Mouse (Mus musculus): ENCODE data around the gene Rnf26. TPM values are rescaled to one million over a fixed set of nuclear protein-coding genes. Genes with fewer than 3 reads are reported as not detected.

Gene Rnf26
- polyA plus RNA-seq, 2 experiments: 56.1 to 74.0 TPM

- DNase-seq (ENCODE audit: low spot score) (no peak), ATAC-seq (ENCODE audit: low FRiP score, low read depth) (no peak)
- no peak overlapping the region for H3K4me2 ChIP-seq (replicated peaks; ENCODE audit: low read depth, low read length, severe bottlenecking)
- H3K4me1 ChIP-seq (ENCODE audit: control insufficient read depth, insufficient read depth, low read length): peaks cover 14% of the 10 kb centered on the region
- no peak overlapping the region for H3K27ac ChIP-seq (replicated peaks; ENCODE audit: low read depth, low read length)
- no peaks in the 10 kb centered on the region for H3K9me3 ChIP-seq (ENCODE audit: control insufficient read depth, low read length)
- H3K4me3 ChIP-seq (replicated peaks; ENCODE audit: low read length): no peak overlapping the region
- WGBS: 31% methylated on average over 11 of the region's 11 CpGs
- no peak for TF ChIP-seq POLR2A (IDR thresholded peaks at IDR 0.05; ENCODE audit: borderline replicate concordance, extremely low read depth, insufficient read depth, insufficient read length)
- H3K9ac ChIP-seq (ENCODE audit: low read depth, low read length, severe bottlenecking): no peak overlapping the region
- no peaks in the 10 kb centered on the region for H3K27me3 ChIP-seq (ENCODE audit: control insufficient read depth, insufficient read depth, low read length)
- no peaks in the 10 kb centered on the region for H3K36me3 ChIP-seq (ENCODE audit: control insufficient read depth, insufficient read depth, low read length)
Measured at GRCm38 (mm10) chr9:44071914-44072598, 41.3 kb downstream of the Rnf26 start.

GRCm38 (mm10) chr9:44070844-44071231 is 42.5 kb downstream of the Rnf26 start:
- no peaks in the 10 kb centered on the region for H3K9me3 ChIP-seq (ENCODE audit: control insufficient read depth, low read length)
- H3K36me3 ChIP-seq (ENCODE audit: control insufficient read depth, insufficient read depth, low read length): no peaks in the 10 kb centered on the region
- TF ChIP-seq POLR2A (IDR thresholded peaks at IDR 0.05; ENCODE audit: borderline replicate concordance, extremely low read depth, insufficient read depth, insufficient read length): no peak
- H3K27me3 ChIP-seq (ENCODE audit: control insufficient read depth, insufficient read depth, low read length): no peaks in the 10 kb centered on the region
- no peak for ATAC-seq (ENCODE audit: low FRiP score, low read depth)
- no peak overlapping the region for H3K27ac ChIP-seq (replicated peaks; ENCODE audit: low read depth, low read length)
- WGBS: 30% methylated on average over 8 of the region's 8 CpGs
- H3K4me1 ChIP-seq (ENCODE audit: control insufficient read depth, insufficient read depth, low read length): peaks cover 15% of the 10 kb centered on the region
- no peak overlapping the region for H3K9ac ChIP-seq (ENCODE audit: low read depth, low read length, severe bottlenecking)
- no peak overlapping the region for H3K4me2 ChIP-seq (replicated peaks; ENCODE audit: low read depth, low read length, severe bottlenecking)
- no peak overlapping the region for H3K4me3 ChIP-seq (replicated peaks; ENCODE audit: low read length)
- DNase-seq (ENCODE audit: low spot score): no peak

DNA sequence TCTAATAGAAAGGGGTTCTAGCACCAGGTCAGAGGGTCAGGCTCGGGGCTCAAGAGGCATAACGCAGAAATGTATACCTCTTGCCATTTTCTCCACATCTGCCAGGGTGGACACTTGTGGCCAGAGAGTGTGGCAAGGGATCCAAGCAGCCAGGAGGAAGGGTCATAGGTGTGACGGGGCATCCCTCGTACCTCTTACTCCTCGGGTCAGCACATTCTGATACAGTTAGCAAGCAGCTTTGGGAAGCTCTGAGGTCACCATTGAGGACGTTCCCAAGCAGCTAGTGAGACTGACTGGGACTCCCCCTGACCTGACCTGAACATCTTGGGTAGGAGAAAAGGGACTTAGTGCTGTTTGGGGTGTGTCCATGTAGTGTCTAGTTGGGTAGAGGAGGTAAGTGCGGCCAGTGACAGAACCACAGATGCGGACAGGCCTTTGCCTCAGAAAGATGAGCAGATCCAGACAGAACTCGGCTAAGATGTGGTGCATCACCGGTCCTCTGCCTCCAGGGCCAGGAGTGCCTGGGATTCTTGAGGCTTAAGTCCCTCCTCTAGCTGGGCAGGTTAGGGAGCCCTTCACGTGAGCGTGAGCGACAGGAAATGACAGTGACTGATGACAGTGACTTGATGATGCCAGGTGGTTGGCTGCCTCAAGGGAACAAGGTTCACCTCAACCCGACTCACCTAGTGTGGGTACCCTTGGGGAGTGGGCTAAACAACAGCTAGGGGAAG is 43.0 kb downstream of the Rnf26 start:
- Histone ChIP-seq H3K4me2 (replicated peaks; ENCODE audit: low read depth, low read length, severe bottlenecking) (no peak overlapping the region), H3K27ac (replicated peaks; ENCODE audit: low read depth, low read length) (no peak overlapping the region), H3K9me3 (ENCODE audit: control insufficient read depth, low read length) (no peaks in the 10 kb centered on the region), H3K9ac (ENCODE audit: low read depth, low read length, severe bottlenecking) (no peak overlapping the region), H3K4me1 (ENCODE audit: control insufficient read depth, insufficient read depth, low read length) (peaks cover 15% of the 10 kb centered on the region), H3K4me3 (replicated peaks; ENCODE audit: low read length) (no peak overlapping the region), H3K36me3 (ENCODE audit: control insufficient read depth, insufficient read depth, low read length) (no peaks in the 10 kb centered on the region), H3K27me3 (ENCODE audit: control insufficient read depth, insufficient read depth, low read length) (no peaks in the 10 kb centered on the region)
- DNase-seq (ENCODE audit: low spot score) (no peak), ATAC-seq (ENCODE audit: low FRiP score, low read depth) (no peak)
- no peak for TF ChIP-seq POLR2A (IDR thresholded peaks at IDR 0.05; ENCODE audit: borderline replicate concordance, extremely low read depth, insufficient read depth, insufficient read length)
- 57% methylated on average over 14 of the region's 14 CpGs for WGBS

GRCm38 (mm10) chr9:44069252-44069651 is 44.1 kb downstream of the Rnf26 start:
- no peaks in the 10 kb centered on the region for H3K36me3 ChIP-seq (ENCODE audit: control insufficient read depth, insufficient read depth, low read length)
- H3K9ac ChIP-seq (ENCODE audit: low read depth, low read length, severe bottlenecking): no peak overlapping the region
- no peak overlapping the region for H3K4me2 ChIP-seq (replicated peaks; ENCODE audit: low read depth, low read length, severe bottlenecking)
- H3K9me3 ChIP-seq (ENCODE audit: control insufficient read depth, low read length): no peaks in the 10 kb centered on the region
- 14% methylated on average over 7 of the region's 7 CpGs for WGBS
- no peak for TF ChIP-seq POLR2A (IDR thresholded peaks at IDR 0.05; ENCODE audit: borderline replicate concordance, extremely low read depth, insufficient read depth, insufficient read length)
- DNase-seq (ENCODE audit: low spot score) (no peak), ATAC-seq (ENCODE audit: low FRiP score, low read depth) (no peak)
- H3K27me3 ChIP-seq (ENCODE audit: control insufficient read depth, insufficient read depth, low read length): no peaks in the 10 kb centered on the region
- H3K4me1 ChIP-seq (ENCODE audit: control insufficient read depth, insufficient read depth, low read length): peaks cover 15% of the 10 kb centered on the region
- H3K4me3 ChIP-seq (replicated peaks; ENCODE audit: low read length): no peak overlapping the region
- H3K27ac ChIP-seq (replicated peaks; ENCODE audit: low read depth, low read length): no peak overlapping the region

- DNase-seq (ENCODE audit: low spot score): no peak
- H3K4me2 ChIP-seq (replicated peaks; ENCODE audit: low read depth, low read length, severe bottlenecking): peak overlapping the region; percentile 97; the same call in 1 of the 2 replicates
- no peak overlapping the region for H3K27ac ChIP-seq (replicated peaks; ENCODE audit: low read depth, low read length)
- H3K36me3 ChIP-seq (ENCODE audit: control insufficient read depth, insufficient read depth, low read length): no peaks in the 10 kb centered on the region
- H3K27me3 ChIP-seq (ENCODE audit: control insufficient read depth, insufficient read depth, low read length): no peaks in the 10 kb centered on the region
- peaks cover 15% of the 10 kb centered on the region for H3K4me1 ChIP-seq (ENCODE audit: control insufficient read depth, insufficient read depth, low read length)
- H3K4me3 ChIP-seq (replicated peaks; ENCODE audit: low read length): peak overlapping the region; percentile 54; the same call in 1 of the 2 replicates
- ATAC-seq (ENCODE audit: low FRiP score, low read depth): no peak
- H3K9me3 ChIP-seq (ENCODE audit: control insufficient read depth, low read length): no peaks in the 10 kb centered on the region
- no peak for TF ChIP-seq POLR2A (IDR thresholded peaks at IDR 0.05; ENCODE audit: borderline replicate concordance, extremely low read depth, insufficient read depth, insufficient read length)
- H3K9ac ChIP-seq (ENCODE audit: low read depth, low read length, severe bottlenecking): no peak overlapping the region
- 66% methylated on average over 6 of the region's 6 CpGs for WGBS
Measured at GRCm38 (mm10) chr9:44067960-44068330, 45.4 kb downstream of the Rnf26 start.
